Mouse (Mus musculus): Measurements from ENCODE around the gene Sccpdh. TPM values are rescaled to one million over a fixed set of nuclear protein-coding genes. Genes with fewer than 3 reads are reported as not detected.

Gene Sccpdh
- 9.4 and 10.0 TPM in 2 replicates for polyA plus RNA-seq (2015; fragmentation: Nextera tagmentation; extraction: Ambion mirVana)

DNA sequence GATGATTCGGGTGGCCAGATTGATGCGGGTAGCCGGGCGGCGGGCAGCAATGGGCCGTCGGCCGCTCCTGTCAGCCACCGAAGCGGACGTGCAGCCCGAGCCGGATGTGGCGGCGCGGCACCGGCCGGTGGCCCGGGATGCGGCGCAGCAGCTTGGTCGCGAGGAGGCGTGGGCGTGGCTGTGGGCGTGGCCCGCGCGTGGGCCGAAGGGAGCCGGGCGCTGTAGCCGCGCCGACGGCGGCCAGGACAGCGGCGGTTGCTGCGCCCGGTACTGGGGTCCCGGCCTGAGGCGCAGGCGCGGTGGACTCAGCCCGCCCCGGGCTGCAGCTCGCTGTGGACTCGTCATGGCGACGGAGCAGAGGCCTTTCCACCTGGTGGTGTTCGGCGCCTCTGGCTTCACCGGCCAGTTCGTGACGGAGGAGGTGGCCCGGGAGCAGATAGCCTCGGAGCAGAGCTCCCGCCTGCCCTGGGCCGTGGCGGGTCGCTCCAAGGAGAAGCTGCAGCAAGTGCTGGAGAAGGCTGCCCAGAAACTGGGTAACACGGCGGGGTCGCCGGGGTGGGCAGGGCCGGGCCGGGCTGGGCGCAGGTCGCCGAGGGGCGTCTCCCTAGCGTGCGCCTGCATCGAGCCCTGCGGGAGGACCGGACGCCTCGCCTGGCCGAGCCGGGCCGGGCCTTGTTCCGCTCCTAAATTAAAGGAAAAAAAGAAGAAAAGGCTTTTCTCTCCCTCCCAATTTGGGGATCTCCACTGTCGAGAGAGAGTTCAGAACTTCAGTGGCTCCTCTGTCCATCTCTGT lies at the start of gene Sccpdh:
Gene Sccpdh (plus strand): TSS at position 198 of the 793 bp plus-strand sequence.
- Histone ChIP-seq H3K4me3 (ENCODE audit: low read depth, low read length) (peak within 1 kb of the TSS; percentile 67), H3K9ac (ENCODE audit: low read depth, low read length) (peak within 1 kb of the TSS; percentile 55), H3K4me2 (ENCODE audit: low read depth, low read length) (peak within 1 kb of the TSS; percentile 76), H3K27ac (ENCODE audit: low read length) (no peak within 1 kb of the TSS), H3K4me1 (ENCODE audit: control insufficient read depth, low read depth, low read length) (no peaks in the 10 kb centered on the region; the same call in 1 of the 2 replicates), H3K9me3 (replicated peaks; ENCODE audit: control insufficient read depth, low read length) (no peaks in the 10 kb centered on the region), H3K36me3 (ENCODE audit: control insufficient read depth, insufficient read depth) (no peaks in the 10 kb centered on the region), H3K27me3 (ENCODE audit: control insufficient read depth, insufficient read depth, low read depth, low read length) (peaks cover 30% of the 10 kb centered on the region)
- under 1% methylated on average over 76 of the region's 84 CpGs for WGBS (ENCODE audit: insufficient replicate concordance)
- ATAC-seq (ENCODE audit: low read depth), result peak; percentile 87

DNA sequence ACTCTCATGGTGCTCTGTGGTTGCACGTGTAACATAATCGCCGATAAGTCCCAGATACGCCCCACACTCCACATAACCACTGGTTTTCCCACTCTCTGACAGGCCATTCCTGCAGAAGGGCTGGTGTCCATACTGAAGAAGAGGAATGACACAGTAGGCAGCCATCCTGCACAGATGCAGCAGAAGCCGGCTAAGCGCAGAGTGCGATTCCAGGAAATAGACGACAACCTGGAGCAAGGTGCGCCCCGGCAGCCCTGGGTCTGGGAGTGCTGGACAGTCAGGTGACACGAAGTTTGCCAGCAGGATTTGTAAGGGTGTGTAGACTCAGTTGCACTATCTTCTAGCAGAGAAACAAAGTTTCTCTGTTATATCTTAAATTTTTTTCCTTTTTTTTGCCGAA lies 45.3 kb upstream of the Sccpdh start:
- H3K4me3 ChIP-seq (ENCODE audit: low read depth, low read length), result no peak overlapping the region
- no peak overlapping the region for H3K9ac ChIP-seq (ENCODE audit: low read depth, low read length)
- 85% methylated on average over 12 of the region's 12 CpGs for WGBS (ENCODE audit: insufficient replicate concordance)
- ATAC-seq (ENCODE audit: low read depth), result no peak
- H3K4me2 ChIP-seq (ENCODE audit: low read depth, low read length), result no peak overlapping the region
- peaks cover 5% of the 10 kb centered on the region for H3K36me3 ChIP-seq (ENCODE audit: control insufficient read depth, insufficient read depth)
- no peaks in the 10 kb centered on the region for H3K4me1 ChIP-seq (ENCODE audit: control insufficient read depth, low read depth, low read length)
- no peaks in the 10 kb centered on the region for H3K27me3 ChIP-seq (ENCODE audit: control insufficient read depth, insufficient read depth, low read depth, low read length)
- H3K27ac ChIP-seq (ENCODE audit: low read length), result no peak overlapping the region
- H3K9me3 ChIP-seq (replicated peaks; ENCODE audit: control insufficient read depth, low read length), result no peaks in the 10 kb centered on the region

DNA sequence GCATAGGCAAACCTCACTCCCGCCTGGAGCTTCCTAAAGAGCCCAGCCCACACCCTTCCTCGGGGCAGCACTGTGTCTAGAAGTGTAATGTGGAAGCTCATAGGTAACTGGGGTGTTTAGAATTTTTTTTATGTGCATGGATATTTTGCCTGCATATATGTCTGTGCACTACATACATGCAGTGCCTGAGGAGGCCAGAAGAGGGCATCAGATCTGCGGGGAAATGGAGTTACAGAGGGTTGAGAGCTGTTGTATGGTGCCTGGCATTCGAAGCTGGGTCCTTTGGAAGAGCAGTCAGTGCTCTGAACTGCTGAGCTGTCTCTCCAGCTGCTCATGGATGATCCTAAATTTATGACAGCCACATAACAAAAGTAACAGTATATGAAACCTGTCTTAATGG lies 44.4 kb upstream of the Sccpdh start:
- H3K9me3 ChIP-seq (replicated peaks; ENCODE audit: control insufficient read depth, low read length), result no peaks in the 10 kb centered on the region
- no peak overlapping the region for H3K4me3 ChIP-seq (ENCODE audit: low read depth, low read length)
- no peak overlapping the region for H3K9ac ChIP-seq (ENCODE audit: low read depth, low read length)
- WGBS (ENCODE audit: insufficient replicate concordance), result 47% methylated on average over 4 of the region's 4 CpGs
- H3K4me1 ChIP-seq (ENCODE audit: control insufficient read depth, low read depth, low read length), result peaks cover 6% of the 10 kb centered on the region
- H3K27ac ChIP-seq (ENCODE audit: low read length), result no peak overlapping the region
- peak; percentile 26; the same call in 1 of the 2 replicates for ATAC-seq (ENCODE audit: low read depth)
- H3K4me2 ChIP-seq (ENCODE audit: low read depth, low read length), result no peak overlapping the region
- peaks cover 5% of the 10 kb centered on the region for H3K36me3 ChIP-seq (ENCODE audit: control insufficient read depth, insufficient read depth)
- H3K27me3 ChIP-seq (ENCODE audit: control insufficient read depth, insufficient read depth, low read depth, low read length), result no peaks in the 10 kb centered on the region

DNA sequence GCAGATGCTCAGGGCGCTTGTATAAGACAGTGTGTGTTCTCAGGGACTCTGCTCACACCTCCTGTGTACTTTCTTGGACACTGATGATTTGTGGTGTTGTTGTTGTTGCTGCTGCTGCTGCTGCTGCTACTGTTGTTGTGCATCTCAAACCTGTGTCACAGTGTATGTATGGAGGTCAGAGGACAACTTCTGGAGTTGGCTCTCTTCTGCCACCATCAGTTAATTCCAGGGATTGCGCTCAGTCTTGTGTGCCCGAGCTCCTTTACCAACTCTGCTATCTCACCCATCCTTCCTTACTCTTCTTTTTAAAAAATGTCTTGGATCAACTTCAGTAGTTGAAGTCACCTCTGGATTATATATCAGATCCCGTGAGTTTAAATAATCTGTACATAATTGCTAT lies 43.7 kb upstream of the Sccpdh start:
- no peak overlapping the region for H3K4me3 ChIP-seq (ENCODE audit: low read depth, low read length)
- peaks cover 5% of the 10 kb centered on the region for H3K36me3 ChIP-seq (ENCODE audit: control insufficient read depth, insufficient read depth)
- no peak for ATAC-seq (ENCODE audit: low read depth)
- H3K27me3 ChIP-seq (ENCODE audit: control insufficient read depth, insufficient read depth, low read depth, low read length), result no peaks in the 10 kb centered on the region
- peaks cover 8% of the 10 kb centered on the region for H3K4me1 ChIP-seq (ENCODE audit: control insufficient read depth, low read depth, low read length)
- WGBS (ENCODE audit: insufficient replicate concordance), result 53% methylated on average over 4 of the region's 4 CpGs
- H3K9ac ChIP-seq (ENCODE audit: low read depth, low read length), result no peak overlapping the region
- H3K9me3 ChIP-seq (replicated peaks; ENCODE audit: control insufficient read depth, low read length), result no peaks in the 10 kb centered on the region
- H3K27ac ChIP-seq (ENCODE audit: low read length), result no peak overlapping the region
- no peak overlapping the region for H3K4me2 ChIP-seq (ENCODE audit: low read depth, low read length)

DNA sequence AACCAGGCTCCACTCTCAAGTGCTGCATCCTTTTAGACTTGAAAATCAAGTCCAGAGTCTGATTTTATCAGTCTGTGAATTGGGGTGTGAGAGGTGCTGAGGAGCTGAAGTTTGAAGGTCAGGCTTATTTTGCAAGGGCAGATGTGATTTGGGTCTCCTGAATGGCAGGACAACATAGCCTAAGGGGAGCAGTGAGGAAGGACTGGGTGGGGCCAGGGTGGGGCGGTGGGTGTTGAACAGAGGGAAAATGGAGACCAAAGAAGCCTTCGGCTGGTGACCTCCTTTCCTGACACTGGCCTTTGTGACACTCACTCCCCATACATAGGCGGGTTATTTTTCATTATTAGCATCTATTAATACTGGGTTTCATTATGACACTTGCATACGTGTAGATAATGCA lies 40.2 kb upstream of the Sccpdh start:
- Histone ChIP-seq H3K4me2 (ENCODE audit: low read depth, low read length) (no peak overlapping the region), H3K36me3 (ENCODE audit: control insufficient read depth, insufficient read depth) (peaks cover 5% of the 10 kb centered on the region), H3K9me3 (replicated peaks; ENCODE audit: control insufficient read depth, low read length) (no peaks in the 10 kb centered on the region), H3K4me3 (ENCODE audit: low read depth, low read length) (no peak overlapping the region), H3K27me3 (ENCODE audit: control insufficient read depth, insufficient read depth, low read depth, low read length) (no peaks in the 10 kb centered on the region), H3K27ac (ENCODE audit: low read length) (no peak overlapping the region), H3K9ac (ENCODE audit: low read depth, low read length) (no peak overlapping the region), H3K4me1 (ENCODE audit: control insufficient read depth, low read depth, low read length) (peaks cover 8% of the 10 kb centered on the region)
- ATAC-seq (ENCODE audit: low read depth), result no peak
- 58% methylated on average over 4 of the region's 4 CpGs for WGBS (ENCODE audit: insufficient replicate concordance)

DNA sequence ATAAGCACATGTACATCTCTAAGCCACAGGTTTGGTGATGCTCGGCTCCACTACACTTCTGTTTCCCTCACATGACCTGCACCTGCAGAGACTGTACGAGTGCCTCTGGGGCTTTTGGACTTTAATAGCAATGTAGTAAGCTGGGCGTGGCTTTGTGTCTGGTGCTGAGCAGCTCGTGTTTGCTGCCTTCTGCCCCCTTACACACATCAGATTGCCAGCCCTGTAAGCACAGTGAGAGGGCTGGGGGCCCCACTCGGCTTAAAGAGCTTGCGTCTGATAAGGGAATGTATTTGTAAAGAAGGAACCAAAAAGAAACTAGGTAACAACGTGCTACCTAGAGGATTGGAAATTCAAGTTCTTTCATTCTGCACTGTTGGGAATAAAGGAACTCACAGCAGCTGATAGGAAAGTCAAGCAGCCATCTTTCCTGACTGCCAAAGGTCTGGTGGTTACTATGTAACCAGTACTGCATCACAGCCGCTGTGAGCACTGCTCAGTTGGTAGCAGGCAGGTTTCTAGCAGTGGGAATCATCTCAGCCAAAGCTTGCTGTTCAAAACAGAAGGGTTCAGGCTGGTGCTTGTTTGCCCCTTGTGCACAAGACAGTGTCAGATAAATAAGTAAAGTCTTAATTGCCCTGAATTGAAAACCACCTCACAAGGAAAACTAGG lies 39.4 kb upstream of the Sccpdh start:
- peak; percentile 76 for ATAC-seq (ENCODE audit: low read depth)
- H3K4me1 ChIP-seq (ENCODE audit: control insufficient read depth, low read depth, low read length), result peaks cover 8% of the 10 kb centered on the region
- H3K9ac ChIP-seq (ENCODE audit: low read depth, low read length), result no peak overlapping the region
- H3K9me3 ChIP-seq (replicated peaks; ENCODE audit: control insufficient read depth, low read length), result no peaks in the 10 kb centered on the region
- H3K4me2 ChIP-seq (ENCODE audit: low read depth, low read length), result peak overlapping the region; percentile 17; the same call in 1 of the 2 replicates
- H3K36me3 ChIP-seq (ENCODE audit: control insufficient read depth, insufficient read depth), result peaks cover 5% of the 10 kb centered on the region
- no peaks in the 10 kb centered on the region for H3K27me3 ChIP-seq (ENCODE audit: control insufficient read depth, insufficient read depth, low read depth, low read length)
- 16% methylated on average over 8 of the region's 8 CpGs for WGBS (ENCODE audit: insufficient replicate concordance)
- H3K4me3 ChIP-seq (ENCODE audit: low read depth, low read length), result no peak overlapping the region
- H3K27ac ChIP-seq (ENCODE audit: low read length), result no peak overlapping the region

DNA sequence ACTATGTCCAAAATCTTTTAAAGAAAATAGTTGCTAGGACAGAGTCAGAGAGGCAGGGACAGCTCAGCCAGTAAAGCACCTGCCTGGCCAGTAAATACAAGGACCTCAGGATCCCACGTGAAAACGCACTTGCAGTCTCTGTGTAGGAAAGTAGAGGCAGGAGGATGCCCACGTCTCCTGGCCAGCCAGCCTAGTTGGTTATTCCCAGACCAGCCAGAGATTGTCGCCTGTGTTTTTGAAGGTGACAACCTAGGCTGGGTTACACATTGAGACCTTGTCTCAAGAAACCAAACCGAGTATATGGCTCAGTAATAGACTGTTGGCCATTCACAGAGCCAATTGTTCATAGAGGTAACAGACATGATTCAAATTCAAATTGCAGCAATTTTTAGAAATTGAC lies 38.7 kb upstream of the Sccpdh start:
- Histone ChIP-seq H3K27ac (ENCODE audit: low read length) (no peak overlapping the region), H3K27me3 (ENCODE audit: control insufficient read depth, insufficient read depth, low read depth, low read length) (no peaks in the 10 kb centered on the region), H3K4me3 (ENCODE audit: low read depth, low read length) (no peak overlapping the region), H3K9me3 (replicated peaks; ENCODE audit: control insufficient read depth, low read length) (no peaks in the 10 kb centered on the region), H3K4me2 (ENCODE audit: low read depth, low read length) (no peak overlapping the region), H3K9ac (ENCODE audit: low read depth, low read length) (no peak overlapping the region), H3K4me1 (ENCODE audit: control insufficient read depth, low read depth, low read length) (peaks cover 8% of the 10 kb centered on the region), H3K36me3 (ENCODE audit: control insufficient read depth, insufficient read depth) (peaks cover 5% of the 10 kb centered on the region)
- ATAC-seq (ENCODE audit: low read depth), result no peak
- WGBS (ENCODE audit: insufficient replicate concordance), result 78% methylated on average over 5 of the region's 5 CpGs

DNA sequence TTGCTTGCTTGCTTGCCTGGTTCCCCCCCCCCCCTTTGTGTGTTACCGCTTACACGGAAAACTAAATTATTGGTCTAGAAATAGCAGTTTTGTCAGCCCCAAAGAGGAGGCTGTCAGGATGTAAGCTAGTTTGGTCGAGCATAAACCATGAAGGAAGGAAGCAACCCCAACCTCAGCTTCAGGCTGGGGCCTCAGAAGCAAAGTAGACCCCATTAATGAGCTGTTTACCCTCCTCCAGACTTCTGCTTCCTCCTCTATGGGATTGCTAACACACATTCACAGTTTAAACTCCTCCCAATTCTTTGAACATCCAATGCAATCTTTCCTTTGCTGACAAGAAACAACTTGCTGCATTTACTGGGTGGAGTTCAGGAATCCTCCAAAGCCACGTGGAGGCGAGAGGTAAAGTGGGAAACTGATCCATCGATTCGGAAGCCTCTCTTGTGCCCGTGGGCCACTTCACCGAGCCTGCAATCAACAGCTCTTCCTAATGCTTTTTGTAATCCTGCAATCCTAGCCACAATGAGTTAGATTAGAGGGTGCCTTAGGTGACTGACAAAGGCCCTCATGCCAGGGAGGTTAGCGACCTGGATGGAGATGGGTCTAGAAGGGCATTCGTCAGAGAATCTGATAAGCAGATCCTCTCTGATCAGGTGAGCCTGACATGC lies 35.1 kb upstream of the Sccpdh start:
- Histone ChIP-seq H3K27me3 (ENCODE audit: control insufficient read depth, insufficient read depth, low read depth, low read length) (no peaks in the 10 kb centered on the region), H3K4me3 (ENCODE audit: low read depth, low read length) (no peak overlapping the region), H3K36me3 (ENCODE audit: control insufficient read depth, insufficient read depth) (no peaks in the 10 kb centered on the region), H3K9me3 (replicated peaks; ENCODE audit: control insufficient read depth, low read length) (no peaks in the 10 kb centered on the region), H3K4me2 (ENCODE audit: low read depth, low read length) (no peak overlapping the region), H3K4me1 (ENCODE audit: control insufficient read depth, low read depth, low read length) (peaks cover 8% of the 10 kb centered on the region), H3K9ac (ENCODE audit: low read depth, low read length) (no peak overlapping the region), H3K27ac (ENCODE audit: low read length) (no peak overlapping the region)
- no peak for ATAC-seq (ENCODE audit: low read depth)
- 59% methylated on average over 11 of the region's 11 CpGs for WGBS (ENCODE audit: insufficient replicate concordance)

DNA sequence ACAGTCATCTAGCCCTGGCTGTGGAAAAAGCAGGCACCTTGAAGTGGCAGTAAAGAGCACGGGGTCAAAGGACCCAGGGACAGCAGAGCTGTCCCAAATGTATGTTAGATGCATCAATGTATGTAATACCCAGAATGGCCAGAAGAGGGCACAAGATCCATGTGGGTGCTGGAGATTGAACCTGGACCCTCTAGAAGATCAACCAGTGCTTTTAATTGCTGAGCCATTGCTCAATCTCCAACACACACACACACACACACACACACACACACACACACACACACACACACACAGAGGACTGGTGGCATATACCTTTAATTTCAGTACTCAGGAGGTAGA lies 34.6 kb upstream of the Sccpdh start:
- no peaks in the 10 kb centered on the region for H3K9me3 ChIP-seq (replicated peaks; ENCODE audit: control insufficient read depth, low read length)
- no peak overlapping the region for H3K27ac ChIP-seq (ENCODE audit: low read length)
- H3K4me3 ChIP-seq (ENCODE audit: low read depth, low read length), result no peak overlapping the region
- WGBS (ENCODE audit: insufficient replicate concordance), result 3% methylated on average over 1 of the region's 1 CpGs
- H3K9ac ChIP-seq (ENCODE audit: low read depth, low read length), result no peak overlapping the region
- H3K4me2 ChIP-seq (ENCODE audit: low read depth, low read length), result no peak overlapping the region
- H3K4me1 ChIP-seq (ENCODE audit: control insufficient read depth, low read depth, low read length), result peaks cover 4% of the 10 kb centered on the region
- 0 out of 2 replicates have a peak, but pooled peaks have one; percentile 37 for ATAC-seq (ENCODE audit: low read depth)
- H3K27me3 ChIP-seq (ENCODE audit: control insufficient read depth, insufficient read depth, low read depth, low read length), result no peaks in the 10 kb centered on the region
- no peaks in the 10 kb centered on the region for H3K36me3 ChIP-seq (ENCODE audit: control insufficient read depth, insufficient read depth)
